Mouse (Mus musculus): ENCODE measurements around the gene Fbxo46.
"Not testable (repeated sequence)": the region's sequence is repeated elsewhere in the genome, so short reads cannot be mapped to it uniquely, and the experiment has no call there.

The Fbxo46 gene

GRCm38 (mm10) chr7:19136673-19137334 is 17.1 kb downstream of the Fbxo46 start:
- DNase-seq (ENCODE audit: low spot score) = no peak

GRCm38 (mm10) chr7:19137380-19137779 is 17.7 kb downstream of the Fbxo46 start:
- peak; percentile 53 for DNase-seq (ENCODE audit: low spot score)

GRCm38 (mm10) chr7:19146793-19147192 is 27.1 kb downstream of the Fbxo46 start:
- DNase-seq (ENCODE audit: low spot score) = no peak

- DNase-seq (ENCODE audit: low spot score) = no peak
These were observed 27.9 kb downstream of the Fbxo46 start for GRCm38 (mm10) chr7:19147497-19148045.

- no peak for DNase-seq (ENCODE audit: low spot score)
These were observed 28.7 kb downstream of the Fbxo46 start for GRCm38 (mm10) chr7:19148180-19148874.

GRCm38 (mm10) chr7:19148875-19149541 is 29.3 kb downstream of the Fbxo46 start, which contains the start of gene Qpctl:
TSS of gene Qpctl (minus strand) at chr7:19149291.
- peak; percentile 96 for DNase-seq (ENCODE audit: low spot score)

GRCm38 (mm10) chr7:19149626-19150025 is 30.0 kb downstream of the Fbxo46 start, which contains the start of gene Snrpd2:
TSS of gene Snrpd2 (plus strand) at chr7:19149722.
- DNase-seq (ENCODE audit: low spot score) = peak; percentile 94

GRCm38 (mm10) chr7:19151121-19151520 is 31.5 kb downstream of the Fbxo46 start:
- not testable (repeated sequence) for DNase-seq (ENCODE audit: low spot score)

- DNase-seq (ENCODE audit: low spot score) = no peak
These were observed 35.1 kb downstream of the Fbxo46 start for GRCm38 (mm10) chr7:19154796-19155195.

GRCm38 (mm10) chr7:19155825-19156475 is 36.3 kb downstream of the Fbxo46 start:
- no peak for DNase-seq (ENCODE audit: low spot score)

GRCm38 (mm10) chr7:19157160-19157800 is 37.6 kb downstream of the Fbxo46 start:
- DNase-seq (ENCODE audit: low spot score) = peak; percentile 89

GRCm38 (mm10) chr7:19158601-19159000 is 38.9 kb downstream of the Fbxo46 start:
- DNase-seq (ENCODE audit: low spot score) = no peak

- no peak for DNase-seq (ENCODE audit: low spot score)
These were observed 39.8 kb downstream of the Fbxo46 start for GRCm38 (mm10) chr7:19159411-19159810.

GRCm38 (mm10) chr7:19160115-19160514 is 40.5 kb downstream of the Fbxo46 start:
- no peak for DNase-seq (ENCODE audit: low spot score)

- no peak for DNase-seq (ENCODE audit: low spot score)
These were observed 43.3 kb downstream of the Fbxo46 start for GRCm38 (mm10) chr7:19162928-19163327.

- DNase-seq (ENCODE audit: low spot score) = no peak
These were observed 44.1 kb downstream of the Fbxo46 start for GRCm38 (mm10) chr7:19163752-19164151.

- DNase-seq (ENCODE audit: low spot score) = no peak
These were observed 44.5 kb downstream of the Fbxo46 start for GRCm38 (mm10) chr7:19164189-19164588.

- DNase-seq (ENCODE audit: low spot score) = no peak
These were observed 45.3 kb downstream of the Fbxo46 start for GRCm38 (mm10) chr7:19164978-19165377.

- no peak for DNase-seq (ENCODE audit: low spot score)
These were observed 46.2 kb downstream of the Fbxo46 start, which contains the start of gene Gipr for GRCm38 (mm10) chr7:19165656-19166423. TSS of gene Gipr (minus strand) at chr7:19166127.

GRCm38 (mm10) chr7:19166990-19167389 is 47.3 kb downstream of the Fbxo46 start:
- DNase-seq (ENCODE audit: low spot score) = no peak

- no peak for DNase-seq (ENCODE audit: low spot score)
These were observed 49.8 kb downstream of the Fbxo46 start for GRCm38 (mm10) chr7:19169506-19169905.
